In the genomic region with DNA sequence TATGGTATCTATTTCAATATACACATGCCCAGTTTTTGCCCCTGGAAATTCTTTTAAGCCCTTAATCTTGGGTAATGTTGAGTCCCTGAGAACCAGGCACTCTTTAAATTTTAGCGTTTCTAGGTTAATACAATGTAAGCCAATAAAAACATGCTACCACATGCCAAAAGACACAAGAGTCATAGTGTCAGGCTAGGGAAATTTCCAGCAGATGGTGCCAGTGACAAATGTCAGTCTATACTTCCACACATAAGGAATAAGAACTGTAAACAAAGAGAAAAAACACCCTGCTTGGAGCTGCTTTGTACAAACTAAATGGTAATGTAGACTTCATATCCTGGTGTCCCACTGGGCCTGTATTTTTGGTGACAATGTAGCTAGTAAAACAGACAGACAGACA, we compare ENCODE assay signal across 27 mouse cellular contexts.
DNase-seq lines count a peak whose midpoint lies in the region; ATAC-seq and TF ChIP-seq lines count a peak whose summit lies in the region.
"Had no signal": no experiment of that assay in that cellular context is flagged by ENCODE, and none has a peak within 500 bp of the region (broad histone marks: within the 10 kb centered on the region; RNA-seq: fewer than 3 reads in every experiment).

No protein-coding gene starts in this region.

- peak; percentile 72 for ATAC-seq in limb, embryonic 13.5 days (ENCODE audit: low FRiP score, low read depth)
- no peak for ATAC-seq in limb, embryonic 14.5 days (ENCODE audit: low FRiP score, low read depth)
- ATAC-seq in liver, embryonic 12.5 days = no peak
- ATAC-seq: inflammation-experienced regulatory T-cells, adult 6 months; midbrain, embryonic 13.5 days had no signal

- H3K36me3 ChIP-seq in limb, embryonic 13.5 days = no peaks in the 10 kb centered on the region
- H3K36me3 ChIP-seq in limb, embryonic 10.5 days = no peaks in the 10 kb centered on the region
- no peaks in the 10 kb centered on the region for H3K36me3 ChIP-seq in limb, embryonic 14.5 days (ENCODE audit: control insufficient read depth, insufficient read depth, low read length)
- H3K36me3 ChIP-seq in liver, embryonic 12.5 days = no peaks in the 10 kb centered on the region
- H3K36me3 ChIP-seq: heart, embryonic 13.5 days; limb, embryonic 15.5 days; lung, embryonic 15.5 days; midbrain, embryonic 13.5 days; neural tube, embryonic 12.5 days had no signal

- no peak overlapping the region for H3K4me3 ChIP-seq in limb, embryonic 13.5 days
- H3K4me3 ChIP-seq in limb, embryonic 10.5 days = no peak overlapping the region
- H3K4me3 ChIP-seq in limb, embryonic 14.5 days (replicated peaks; ENCODE audit: low read length) = no peak overlapping the region
- H3K4me3 ChIP-seq in liver, embryonic 12.5 days = no peak overlapping the region
- H3K4me3 ChIP-seq: heart, embryonic 13.5 days; limb, embryonic 15.5 days; lung, embryonic 15.5 days; megakaryocyte, embryonic 14.5 days; midbrain, embryonic 13.5 days; myocyte; neural tube, embryonic 12.5 days had no signal

- H3K9ac ChIP-seq in limb, embryonic 13.5 days = no peak overlapping the region
- no peak overlapping the region for H3K9ac ChIP-seq in limb, embryonic 14.5 days (ENCODE audit: low read depth, low read length, severe bottlenecking)
- H3K9ac ChIP-seq in liver, embryonic 12.5 days = no peak overlapping the region
- H3K9ac ChIP-seq: heart, embryonic 13.5 days; hindbrain, embryonic 14.5 days; limb, embryonic 15.5 days; liver, embryonic 14.5 days; lung, embryonic 15.5 days; midbrain, embryonic 13.5 days; neural tube, embryonic 12.5 days had no signal

- H3K27me3 ChIP-seq in limb, embryonic 13.5 days = no peaks in the 10 kb centered on the region
- H3K27me3 ChIP-seq in limb, embryonic 10.5 days (ENCODE audit: low read depth, poor library complexity, severe bottlenecking) = no peaks in the 10 kb centered on the region
- H3K27me3 ChIP-seq in limb, embryonic 14.5 days (ENCODE audit: control insufficient read depth, insufficient read depth, low read length) = no peaks in the 10 kb centered on the region
- no peaks in the 10 kb centered on the region for H3K27me3 ChIP-seq in liver, embryonic 12.5 days (replicated peaks)
- H3K27me3 ChIP-seq: heart, embryonic 13.5 days; limb, embryonic 15.5 days; lung, embryonic 15.5 days; megakaryocyte, embryonic 14.5 days; midbrain, embryonic 13.5 days; neural tube, embryonic 12.5 days had no signal

- WGBS in limb, embryonic 13.5 days = 0% methylated on average over 1 of the region's 1 CpGs
- 63% methylated on average over 1 of the region's 1 CpGs for WGBS in limb, embryonic 10.5 days
- 0% methylated on average over 1 of the region's 1 CpGs for WGBS in limb, embryonic 14.5 days
- 50% methylated on average over 1 of the region's 1 CpGs for WGBS in liver, embryonic 12.5 days (ENCODE audit: insufficient replicate concordance)

- H3K4me2 ChIP-seq in limb, embryonic 13.5 days (replicated peaks) = no peak overlapping the region
- no peak overlapping the region for H3K4me2 ChIP-seq in limb, embryonic 14.5 days (replicated peaks; ENCODE audit: low read depth, low read length, severe bottlenecking)
- H3K4me2 ChIP-seq in liver, embryonic 12.5 days = no peak overlapping the region
- H3K4me2 ChIP-seq: heart, embryonic 13.5 days; hindbrain, embryonic 14.5 days; limb, embryonic 15.5 days; lung, embryonic 15.5 days; midbrain, embryonic 13.5 days; neural tube, embryonic 12.5 days had no signal

- no peak for TF ChIP-seq POLR2A in limb, embryonic 14.5 days (IDR thresholded peaks at IDR 0.05; ENCODE audit: borderline replicate concordance, extremely low read depth, insufficient read depth, insufficient read length)

- H3K9me3 ChIP-seq in limb, embryonic 13.5 days = no peaks in the 10 kb centered on the region
- H3K9me3 ChIP-seq in limb, embryonic 10.5 days (replicated peaks) = no peaks in the 10 kb centered on the region
- no peaks in the 10 kb centered on the region for H3K9me3 ChIP-seq in limb, embryonic 14.5 days (ENCODE audit: control insufficient read depth, low read length)
- H3K9me3 ChIP-seq in liver, embryonic 12.5 days (replicated peaks) = no peaks in the 10 kb centered on the region
- H3K9me3 ChIP-seq: heart, embryonic 13.5 days; limb, embryonic 15.5 days; lung, embryonic 15.5 days; megakaryocyte, embryonic 14.5 days; midbrain, embryonic 13.5 days; neural tube, embryonic 12.5 days had no signal

- H3K27ac ChIP-seq in limb, embryonic 13.5 days = peak overlapping the region; percentile 11; the same call in 1 of the 2 replicates
- no peak overlapping the region for H3K27ac ChIP-seq in limb, embryonic 10.5 days
- no peak overlapping the region for H3K27ac ChIP-seq in limb, embryonic 14.5 days (replicated peaks; ENCODE audit: low read depth, low read length)
- H3K27ac ChIP-seq in liver, embryonic 12.5 days = no peak overlapping the region
- H3K27ac ChIP-seq: heart, embryonic 13.5 days; hindbrain, embryonic 14.5 days; limb, embryonic 15.5 days; liver, embryonic 14.5 days; lung, embryonic 15.5 days; midbrain, embryonic 13.5 days; neural tube, embryonic 12.5 days had no signal

- DNase-seq in limb, embryonic 10.5 days (ENCODE audit: low spot score) = no peak
- peak; percentile 5 for DNase-seq in adipocyte (ENCODE audit: low spot score)
- peak; percentile 5 for DNase-seq in brain, adult 2 months (ENCODE audit: low read depth, low spot score)
- peak; percentile 31 for DNase-seq in limb, embryonic 14.5 days (ENCODE audit: low spot score)
- DNase-seq: adrenal gland, adult 2 months; adrenal gland, postnatal 36 days; B cell, adult 2 months; cerebellum, adult 8-10 months; gastrocnemius, postnatal 10 days; heart, postnatal 10 days; kidney, adult 11 months; kidney, postnatal 14 days; layer of hippocampus, adult 9-11 months; lung, postnatal 4 days; right cerebral cortex, adult 18-20 months had no signal

- 0 out of 2 replicates have a peak, but pooled peaks cover 4% of the 10 kb centered on the region for H3K4me1 ChIP-seq in limb, embryonic 13.5 days
- no peaks in the 10 kb centered on the region for H3K4me1 ChIP-seq in limb, embryonic 10.5 days
- H3K4me1 ChIP-seq in limb, embryonic 14.5 days (ENCODE audit: control insufficient read depth, insufficient read depth, low read length) = 0 out of 2 replicates have a peak, but pooled peaks cover 2% of the 10 kb centered on the region
- no peaks in the 10 kb centered on the region for H3K4me1 ChIP-seq in liver, embryonic 12.5 days
- H3K4me1 ChIP-seq: heart, embryonic 13.5 days; limb, embryonic 15.5 days; lung, embryonic 15.5 days; megakaryocyte, embryonic 14.5 days; midbrain, embryonic 13.5 days; neural tube, embryonic 12.5 days had no signal
